Mouse (Mus musculus) CH12.LX (cell line): Measurements from ENCODE around the gene Ppp1r14a. TPM values are rescaled to one million over a fixed set of nuclear protein-coding genes. Genes with fewer than 3 reads are reported as not detected.

ENCODE experiments used
- DNase-seq: peaks from one replicate; pipeline ENCODE4 v3.0.0-alpha.2; 2013; ENCODE audit errors: extremely low read depth
- H3K27ac ChIP-seq: 2 replicates; pipeline ENCODE4 v1.5.1; 2012; ENCODE audit warnings: low read depth, mild to moderate bottlenecking, control low read depth, moderate library complexity; ENCODE audit not compliant: insufficient read depth
- H3K27me3 ChIP-seq: replicated peaks from 2 replicates; pipeline ENCODE3; 2012; ENCODE audit warnings: inconsistent platforms
- H3K36me3 ChIP-seq, 2 experiments: replicated peaks in 1 of 2; 2 replicates each; pipeline versions ENCODE3 to v1.6.1; 2012; ENCODE audit warnings: inconsistent platforms in 1 of 2, low read length in 1 of 2, mild to moderate bottlenecking in 1 of 2, mixed read lengths in 1 of 2, moderate library complexity in 1 of 2; ENCODE audit not compliant: control insufficient read depth in 1 of 2, insufficient read depth in 1 of 2
- H3K4me1 ChIP-seq, 2 experiments: 2 replicates each; pipeline ENCODE4 v1.6.1; 2012; ENCODE audit warnings: inconsistent platforms in 1 of 2, moderate library complexity in 1 of 2; ENCODE audit not compliant: insufficient read depth in 2 of 2, control insufficient read depth in 1 of 2
- H3K4me2 ChIP-seq: 2 replicates; pipeline ENCODE4 v1.6.1; 2012; ENCODE audit warnings: low read depth, mild to moderate bottlenecking, control low read depth; ENCODE audit not compliant: poor library complexity, insufficient read depth, severe bottlenecking
- H3K4me3 ChIP-seq, 3 experiments: fragments of 150-350 bp in 1 of 3; sonication (generic) in 1 of 3; replicated peaks in 1 of 3; 2 replicates each; pipeline versions ENCODE3 to v1.5.1; 2011 to 2012; ENCODE audit warnings: low read depth in 2 of 3, low read length in 2 of 3, mild to moderate bottlenecking in 2 of 3, moderate library complexity in 2 of 3, control low read depth in 1 of 3, improper control_type of control experiment in 1 of 3, inconsistent platforms in 1 of 3, mixed read lengths in 1 of 3; ENCODE audit not compliant: poor library complexity in 1 of 3
- H3K79me2 ChIP-seq: replicated peaks from 2 replicates; pipeline ENCODE4 v1.6.1; 2012; ENCODE audit warnings: mild to moderate bottlenecking, moderate library complexity; ENCODE audit not compliant: control insufficient read depth, poor library complexity, insufficient read depth, severe bottlenecking; ENCODE audit errors: extremely low read depth
- H3K9ac ChIP-seq: 2 replicates; pipeline ENCODE4 v1.6.1; 2012; ENCODE audit warnings: low read depth, mild to moderate bottlenecking, control low read depth, moderate library complexity; ENCODE audit not compliant: insufficient read depth
- H3K9me3 ChIP-seq: replicated peaks from 2 replicates; pipeline ENCODE3; 2012; ENCODE audit warnings: low read length, inconsistent platforms, mixed read lengths
- BHLHE40 ChIP-seq: IDR thresholded peaks from 2 replicates; pipeline ENCODE4 v1.6.1; 2011; ENCODE audit warnings: mild to moderate bottlenecking, low read depth, low read length, improper control_type of control experiment
- EP300 ChIP-seq: IDR thresholded peaks from 2 replicates; pipeline ENCODE4 v1.6.1; 2011; ENCODE audit warnings: low read length, improper control_type of control experiment
- ETS1 ChIP-seq: conservative IDR thresholded peaks from 2 replicates; pipeline ENCODE4 v1.6.1; 2012; ENCODE audit warnings: low read depth, mild to moderate bottlenecking, inconsistent platforms, low read length, improper control_type of control experiment, moderate library complexity
- GABPA ChIP-seq: IDR thresholded peaks from 2 replicates; pipeline ENCODE4 v1.6.1; 2012; ENCODE audit warnings: low read depth, low read length, improper control_type of control experiment, inconsistent platforms; ENCODE audit not compliant: insufficient replicate concordance
- JUND ChIP-seq: conservative IDR thresholded peaks from 2 replicates; pipeline ENCODE4 v1.6.1; 2011; ENCODE audit warnings: low read depth, low read length, improper control_type of control experiment
- MAZ ChIP-seq: IDR thresholded peaks from 2 replicates; pipeline ENCODE4 v1.6.1; 2012; ENCODE audit warnings: low read depth, mild to moderate bottlenecking, inconsistent platforms, low read length, improper control_type of control experiment, moderate library complexity
- MEF2A ChIP-seq: IDR thresholded peaks from 2 replicates; pipeline ENCODE4 v1.6.1; 2014; ENCODE audit warnings: low read depth, mild to moderate bottlenecking, inconsistent platforms, low read length, improper control_type of control experiment, borderline replicate concordance
- POLR2A ChIP-seq: IDR thresholded peaks from 2 replicates; pipeline ENCODE4 v1.6.1; 2011; ENCODE audit warnings: low read depth, mild to moderate bottlenecking, improper control_type of control experiment, low read length
- RAD21 ChIP-seq: IDR thresholded peaks from 2 replicates; pipeline ENCODE4 v1.6.1; 2011; ENCODE audit warnings: low read depth, mild to moderate bottlenecking, low read length, improper control_type of control experiment, moderate library complexity
- SIN3A ChIP-seq: IDR thresholded peaks from 2 replicates; pipeline ENCODE4 v1.6.1; 2012; ENCODE audit warnings: low read length, improper control_type of control experiment, inconsistent platforms
- USF1 ChIP-seq: IDR thresholded peaks from 2 replicates; pipeline ENCODE4 v1.6.1; 2014; ENCODE audit warnings: low read depth, mild to moderate bottlenecking, inconsistent platforms, low read length, improper control_type of control experiment
- ZC3H11A ChIP-seq: IDR thresholded peaks from 2 replicates; pipeline ENCODE4 v1.6.1; 2012; ENCODE audit warnings: low read depth, mild to moderate bottlenecking, inconsistent platforms, low read length, improper control_type of control experiment
- dilution Hi-C: fragments of 300-500 bp; cut with MboI; formaldehyde crosslinking; loops from 2 replicates; pipeline ENCODE4 v1.14.3; 2020; ENCODE audit warnings: low sequenced_read_pairs; ENCODE audit not compliant: extremely low pct_unique_long_range_greater_than_20kb, extremely low pct_ligation_motif_present
- in situ Hi-C: fragments of 300-500 bp; cut with MboI; formaldehyde crosslinking; loops from 3 replicates; pipeline ENCODE4 v1.14.3; 2019; ENCODE audit warnings: low sequenced_read_pairs, low pct_ligation_motif_present, low pct_unique_long_range_greater_than_20kb, mixed read lengths
- polyA plus RNA-seq: library from polyadenylated mRNA; unstranded; fragments of >175 nt; gene quantifications from 2 replicates; pipeline ENCODE4 v1.2.1, GENCODE M21; 2012; ENCODE audit warnings: low read depth; ENCODE audit not compliant: insufficient read length
- total RNA-seq, 2 experiments: library from RNA; depleted of rRNA; stranded (reverse); fragments of 300-350 nt in 1 of 2; fragments of >200 nt in 1 of 2; gene quantifications; 2 replicates each; pipeline ENCODE4 v1.2.3; 2012 to 2014

Gene Ppp1r14a
- total and polyA plus RNA-seq, 3 experiments: not detected

DNA sequence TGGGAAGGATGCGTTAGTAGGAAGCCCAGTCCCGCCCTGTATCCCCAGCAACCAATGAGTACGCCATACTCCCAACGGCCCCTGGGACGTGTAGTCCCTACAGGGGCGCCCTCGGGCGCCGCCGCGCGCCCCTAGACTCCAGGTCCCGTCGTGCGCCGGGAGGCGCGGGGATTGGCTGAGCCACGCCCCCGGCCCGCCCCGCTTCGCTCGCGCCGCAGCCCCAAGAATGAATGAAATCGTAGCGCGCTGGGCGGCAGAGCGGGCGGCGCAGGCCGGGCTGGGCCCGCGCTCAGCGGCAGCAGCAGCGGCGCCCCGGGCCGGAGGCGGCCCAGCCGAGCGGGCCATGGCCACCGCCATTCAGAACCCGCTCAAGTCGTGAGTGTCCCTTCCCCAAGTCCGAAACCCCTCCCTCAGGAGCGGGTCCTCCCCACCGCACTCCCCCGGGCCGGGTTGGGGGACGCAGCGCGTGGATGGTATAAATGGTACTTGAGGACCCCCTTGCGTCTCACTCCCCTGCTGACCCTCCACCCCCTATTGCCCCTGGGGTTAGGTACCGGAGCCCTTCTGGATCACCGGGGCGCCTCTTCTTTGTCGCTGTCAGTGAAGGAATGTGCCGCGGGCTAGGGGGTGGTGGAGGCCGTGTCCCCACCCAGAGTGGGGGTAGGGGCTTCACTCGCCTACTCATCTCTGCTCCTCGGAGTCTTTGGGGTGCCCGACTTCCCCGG is 14.8 kb downstream of the Ppp1r14a start, which contains the start of gene Dpf1:
Gene Dpf1, plus strand, starts transcription at position 214 of the 725 bp plus-strand sequence.
- peak within 1 kb of the TSS; percentile 11; the same call in 1 of the 2 replicates for H3K4me2 ChIP-seq
- H3K9ac ChIP-seq: no peak within 1 kb of the TSS
- peaks cover 6% of the 10 kb centered on the region for H3K9me3 ChIP-seq
- no peaks in the 10 kb centered on the region for H3K79me2 ChIP-seq
- peaks cover 0 to 23% of the 10 kb centered on the region in 2 experiments; a peak in 2 of 4 replicates for H3K4me1 ChIP-seq
- H3K27ac ChIP-seq: no peak within 1 kb of the TSS
- DNase-seq: no peak
- dilution Hi-C loops (no loop called here), in situ Hi-C loops (no loop called here)
- H3K4me3 ChIP-seq: no peak within 1 kb of the TSS
- peaks cover 77% of the 10 kb centered on the region for H3K27me3 ChIP-seq
- no peaks in the 10 kb centered on the region for H3K36me3 ChIP-seq
- TF ChIP-seq MEF2A (no peak), GABPA (no peak), EP300 (no peak), JUND (no peak)

DNA sequence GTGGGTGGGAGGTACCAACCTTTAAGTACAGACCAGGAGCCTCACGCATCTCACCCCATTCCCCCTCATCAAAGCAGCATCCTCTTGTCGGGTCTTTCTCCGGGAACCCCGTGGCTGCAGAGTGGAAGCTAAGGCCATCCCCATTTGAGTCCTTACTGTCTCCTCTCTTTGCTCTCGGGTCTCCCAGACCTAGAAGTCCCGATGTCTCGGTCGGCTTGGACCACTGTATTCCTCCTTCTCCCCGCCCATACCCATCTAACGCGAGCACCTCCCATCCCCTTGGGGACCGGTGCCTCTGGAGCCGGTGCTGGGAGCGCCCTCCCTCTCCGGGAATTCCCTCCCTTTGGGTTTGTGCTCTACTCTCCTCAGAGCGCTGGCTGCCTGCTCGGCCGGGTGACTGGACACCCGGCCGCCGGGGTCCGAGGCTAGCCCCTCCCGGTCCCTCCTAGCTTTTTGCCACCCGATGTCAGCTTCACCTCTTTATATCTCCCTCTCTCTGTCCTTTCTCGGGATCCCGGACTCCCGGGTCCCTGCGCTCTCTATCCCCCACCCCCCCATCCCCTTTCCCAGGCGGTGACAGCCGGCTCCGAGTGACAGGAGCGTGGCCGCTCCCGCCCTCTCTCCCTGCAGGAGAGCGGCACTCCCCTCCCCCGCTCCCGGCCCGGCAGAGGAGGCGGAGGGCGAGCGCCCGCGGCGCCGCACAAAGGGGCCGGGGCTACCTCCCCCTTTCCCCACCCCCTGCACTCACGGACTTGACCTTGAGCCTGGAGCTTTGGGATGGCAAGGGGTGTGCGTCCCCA is 15.6 kb downstream of the Ppp1r14a start:
- Histone ChIP-seq H3K4me2 (peak overlapping the region; percentile 11; the same call in 1 of the 2 replicates), H3K36me3 (no peaks in the 10 kb centered on the region), H3K79me2 (no peaks in the 10 kb centered on the region), H3K9me3 (peaks cover 6% of the 10 kb centered on the region), H3K4me1 (peaks cover 0 to 30% of the 10 kb centered on the region in 2 experiments; a peak in 2 of 4 replicates), H3K9ac (no peak overlapping the region), H3K27me3 (peaks cover 78% of the 10 kb centered on the region), H3K27ac (no peak overlapping the region), H3K4me3 (no peak overlapping the region)
- DNase-seq: no peak
- dilution Hi-C loops (no loop called here), in situ Hi-C loops (no loop called here)
- TF ChIP-seq MEF2A: no peak
- TF ChIP-seq USF1: no peak
- no peak for TF ChIP-seq EP300
- TF ChIP-seq BHLHE40: no peak
- TF ChIP-seq MAZ: no peak
- no peak for TF ChIP-seq POLR2A
- no peak for TF ChIP-seq ETS1
- TF ChIP-seq SIN3A: no peak
- TF ChIP-seq ZC3H11A: no peak
- no peak for TF ChIP-seq RAD21
